Mouse (Mus musculus): Measurements from ENCODE around the gene Dmrt1.

Dmrt1 gene

DNA sequence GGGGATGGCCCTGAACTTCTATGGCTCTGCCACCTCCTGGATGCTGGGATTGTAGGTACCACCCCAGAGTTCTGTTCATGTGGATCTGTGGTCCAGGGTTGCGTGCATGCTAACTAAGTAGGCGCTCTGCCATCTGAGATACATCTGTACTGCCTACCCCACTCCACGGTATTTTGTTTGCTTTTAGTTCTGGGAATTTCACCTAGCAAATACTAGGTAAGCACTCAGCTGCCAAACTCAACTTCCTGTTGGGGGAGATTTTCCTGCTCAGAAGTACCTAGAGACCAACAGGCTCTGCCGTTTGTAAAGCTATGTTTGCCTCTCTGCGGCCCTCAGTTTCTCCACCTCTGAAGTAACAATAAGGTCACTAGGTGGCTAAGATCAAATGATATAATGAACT, 129.7 kb downstream of the Dmrt1 start:
- no peak for DNase-seq

- peak; percentile 12 to 49 for DNase-seq
Measured at GRCm38 (mm10) chr19:25635622-25636244, 130.3 kb downstream of the Dmrt1 start.

GRCm38 (mm10) chr19:25638766-25639361, 133.4 kb downstream of the Dmrt1 start:
- DNase-seq = no peak

DNA sequence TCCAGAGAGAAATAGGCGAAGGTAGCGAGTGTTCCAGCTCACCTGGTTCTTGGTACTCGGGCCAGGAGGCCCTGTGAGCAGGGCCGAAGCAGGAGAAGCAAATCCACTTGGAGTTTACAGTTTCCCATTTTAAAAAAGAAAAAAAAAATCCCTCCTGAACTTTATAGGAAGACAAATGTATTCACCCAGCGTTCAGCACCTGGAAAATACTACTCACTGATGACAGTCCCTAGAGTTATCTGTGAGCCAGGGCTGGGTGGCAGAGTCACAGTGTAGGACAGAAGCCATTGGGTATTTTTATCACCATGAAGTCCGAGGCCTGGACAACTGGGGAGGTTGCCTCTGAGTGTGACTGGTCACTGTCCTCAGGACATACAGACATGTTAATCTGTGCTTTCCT, 136.4 kb downstream of the Dmrt1 start:
- no peak for DNase-seq

DNA sequence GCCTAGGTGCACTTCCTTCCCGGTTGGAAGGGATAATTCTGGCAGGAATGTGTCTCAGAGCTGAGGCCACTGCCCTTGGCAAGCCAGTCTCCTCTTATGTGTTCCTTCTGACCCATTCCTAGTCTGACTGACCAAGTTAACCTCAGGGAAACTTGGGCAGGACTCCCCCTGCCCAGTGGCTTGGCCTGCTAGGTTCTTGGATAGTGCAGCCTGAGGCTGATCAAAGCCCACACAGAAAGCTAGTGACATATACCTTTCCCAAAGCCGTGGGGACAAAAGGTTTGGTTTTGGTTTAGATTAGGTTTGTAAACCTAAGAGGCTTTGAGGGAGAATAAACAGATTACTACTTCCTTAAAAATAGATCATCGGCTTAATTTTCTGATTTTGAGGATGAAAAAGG, 141.7 kb downstream of the Dmrt1 start:
- DNase-seq = no peak

DNA sequence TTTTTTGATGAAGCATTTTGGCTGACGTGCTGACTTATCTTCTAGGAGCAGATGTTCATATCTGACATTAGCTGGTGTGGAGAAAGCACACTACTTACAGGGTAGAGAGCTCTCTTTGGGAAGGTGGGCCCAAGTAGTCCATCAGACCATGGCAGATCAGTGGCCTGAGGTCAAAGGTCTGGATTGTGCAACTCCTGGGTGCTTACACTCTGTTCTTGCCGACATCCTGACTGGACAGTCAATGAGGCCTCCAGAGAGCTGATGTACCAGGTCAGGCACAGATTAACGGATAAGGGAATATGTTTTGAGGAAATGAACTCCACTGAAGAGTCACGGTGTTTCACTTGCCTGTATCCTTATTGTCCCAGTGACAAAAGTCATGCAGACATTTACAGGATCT, 143.3 kb downstream of the Dmrt1 start:
- no peak for DNase-seq

- DNase-seq = no peak
Measured at GRCm38 (mm10) chr19:25650474-25650873, 145.1 kb downstream of the Dmrt1 start.

DNA sequence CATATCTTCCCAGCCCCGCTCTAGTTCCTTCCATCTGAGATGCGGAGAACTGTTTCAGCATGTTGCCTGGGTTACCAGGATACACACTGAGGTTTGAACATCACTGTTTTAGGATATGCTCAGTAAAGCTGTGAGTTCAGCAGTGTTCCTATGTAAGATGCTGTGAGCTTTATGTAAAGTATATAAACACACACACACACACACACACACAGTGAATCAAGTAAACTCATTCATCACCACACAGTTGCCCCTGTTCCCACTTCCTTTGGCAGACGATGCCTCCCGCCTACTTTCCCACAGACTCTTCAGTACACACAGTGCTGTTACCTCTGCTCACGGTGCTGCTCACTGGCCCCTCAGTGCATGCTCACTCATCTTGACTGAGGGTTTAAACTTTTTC, 147.1 kb downstream of the Dmrt1 start:
- DNase-seq = no peak
